Mouse (Mus musculus) small intestine, adult 2 months (tissue): Measurements from ENCODE around the gene Slc5a5. TPM values are rescaled to one million over a fixed set of nuclear protein-coding genes. Genes with fewer than 3 reads are reported as not detected.
A peak's percentile ranks its signal among the peaks of the same experiment; 100 is the strongest.

Experiments used
- H3K27ac ChIP-seq: fragments of 200-500 bp; 2 replicates; pipeline ENCODE4 v1.5.1; 2012; ENCODE audit warnings: low read depth, low read length, control low read depth, inconsistent platforms; ENCODE audit not compliant: insufficient read depth
- H3K27me3 ChIP-seq: fragments of 200-500 bp; 2 replicates; pipeline ENCODE4 v1.6.1; 2012; ENCODE audit warnings: mild to moderate bottlenecking, moderate library complexity, low read length, inconsistent platforms; ENCODE audit not compliant: control insufficient read depth, insufficient read depth
- H3K36me3 ChIP-seq: fragments of 200-500 bp; 2 replicates; pipeline ENCODE4 v1.6.1; 2012; ENCODE audit warnings: mild to moderate bottlenecking, low read length, control low read depth, inconsistent platforms; ENCODE audit not compliant: control insufficient read depth, insufficient read depth
- H3K4me1 ChIP-seq: fragments of 200-500 bp; 2 replicates; pipeline ENCODE4 v1.6.1; 2012; ENCODE audit warnings: low read length, inconsistent platforms, mixed read lengths; ENCODE audit not compliant: control insufficient read depth, insufficient read depth, insufficient read length
- H3K4me3 ChIP-seq: fragments of 200-500 bp; 2 replicates; pipeline ENCODE4 v1.5.1; 2012; ENCODE audit warnings: low read depth, mild to moderate bottlenecking, control low read depth, inconsistent platforms, low read length, moderate library complexity
- CTCF ChIP-seq: fragments of 200-500 bp; IDR thresholded peaks from 2 replicates; pipeline ENCODE4 v1.5.1; 2012; ENCODE audit warnings: low read depth, mild to moderate bottlenecking, control low read depth, inconsistent platforms, low read length, moderate library complexity, mixed read lengths; ENCODE audit not compliant: insufficient replicate concordance, insufficient read length; ENCODE audit errors: extremely low read depth
- POLR2A ChIP-seq: fragments of 200-500 bp; IDR thresholded peaks from 2 replicates; pipeline ENCODE4 v1.6.1; 2012; ENCODE audit warnings: low read depth, mild to moderate bottlenecking, control low read depth, inconsistent platforms, low read length, moderate library complexity
- WGBS: fragments of 180-500 bp; shearing (Covaris S2); methylation state at CpG from one replicate; pipeline ENCODE4 v1.1.7; 2018; 5-methylcytosine and 5-hydroxymethylcytosine counted together
- polyA plus RNA-seq: library from polyadenylated mRNA; depleted of rRNA; stranded (reverse); fragments of >200 nt; gene quantifications from 2 replicates; pipeline ENCODE4 v1.2.3, GENCODE M21; 2012

The Slc5a5 gene
- polyA plus RNA-seq, 1 experiment, result 0.41 TPM

DNA sequence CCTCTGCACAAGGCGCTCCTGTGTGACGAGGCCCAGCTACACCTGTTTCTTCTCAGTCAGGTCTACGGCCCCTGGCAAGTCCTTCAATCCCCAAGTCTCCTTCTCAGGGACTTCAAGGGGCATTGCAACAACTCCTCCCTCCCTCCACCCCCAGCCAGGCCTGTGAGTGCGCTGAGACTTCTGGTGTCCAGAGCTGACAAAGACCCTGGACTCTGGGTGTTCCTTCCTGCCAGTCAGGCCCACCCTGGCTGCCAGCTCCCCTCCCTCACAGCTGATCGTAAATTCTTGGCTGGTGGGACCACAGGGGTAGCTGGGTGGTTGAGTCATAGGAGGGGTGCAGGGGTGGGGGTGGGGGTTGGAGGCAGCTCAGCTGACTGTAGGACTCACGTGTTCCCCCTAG, 40.7 kb downstream of the Slc5a5 start:
- Histone ChIP-seq H3K4me3 (no peak overlapping the region), H3K36me3 (no peaks in the 10 kb centered on the region), H3K27me3 (peaks cover 1% of the 10 kb centered on the region; the same call in 1 of the 2 replicates), H3K4me1 (peaks cover 4% of the 10 kb centered on the region), H3K27ac (no peak overlapping the region)
- TF ChIP-seq CTCF, result no peak
- no peak for TF ChIP-seq POLR2A
- WGBS, result 54% methylated on average over 6 of the region's 6 CpGs

DNA sequence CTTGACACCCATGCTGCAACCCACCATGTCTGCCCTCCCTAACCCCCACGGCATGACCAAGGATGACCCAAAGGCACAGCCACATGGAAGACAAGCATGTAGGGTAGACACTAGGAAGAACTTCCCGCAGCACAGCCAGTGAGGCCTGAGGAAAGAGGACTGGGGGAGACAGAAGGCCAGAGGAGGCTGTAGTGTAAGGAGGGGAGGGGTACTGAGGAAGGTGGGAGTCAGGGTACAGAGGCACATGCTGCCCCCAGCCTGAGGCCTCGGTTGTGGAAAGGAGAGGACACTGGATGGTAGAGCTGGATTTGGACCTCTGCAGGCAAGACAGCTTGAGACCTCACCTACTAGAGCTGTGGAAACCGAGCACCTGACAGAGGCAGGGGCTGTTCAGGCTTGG, 41.6 kb downstream of the Slc5a5 start:
- Histone ChIP-seq H3K4me3 (no peak overlapping the region), H3K27me3 (0 out of 2 replicates have a peak, but pooled peaks cover 5% of the 10 kb centered on the region), H3K4me1 (no peaks in the 10 kb centered on the region), H3K36me3 (no peaks in the 10 kb centered on the region), H3K27ac (no peak overlapping the region)
- no peak for TF ChIP-seq POLR2A
- TF ChIP-seq CTCF, result no peak
- WGBS, result 85% methylated on average over 4 of the region's 4 CpGs

DNA sequence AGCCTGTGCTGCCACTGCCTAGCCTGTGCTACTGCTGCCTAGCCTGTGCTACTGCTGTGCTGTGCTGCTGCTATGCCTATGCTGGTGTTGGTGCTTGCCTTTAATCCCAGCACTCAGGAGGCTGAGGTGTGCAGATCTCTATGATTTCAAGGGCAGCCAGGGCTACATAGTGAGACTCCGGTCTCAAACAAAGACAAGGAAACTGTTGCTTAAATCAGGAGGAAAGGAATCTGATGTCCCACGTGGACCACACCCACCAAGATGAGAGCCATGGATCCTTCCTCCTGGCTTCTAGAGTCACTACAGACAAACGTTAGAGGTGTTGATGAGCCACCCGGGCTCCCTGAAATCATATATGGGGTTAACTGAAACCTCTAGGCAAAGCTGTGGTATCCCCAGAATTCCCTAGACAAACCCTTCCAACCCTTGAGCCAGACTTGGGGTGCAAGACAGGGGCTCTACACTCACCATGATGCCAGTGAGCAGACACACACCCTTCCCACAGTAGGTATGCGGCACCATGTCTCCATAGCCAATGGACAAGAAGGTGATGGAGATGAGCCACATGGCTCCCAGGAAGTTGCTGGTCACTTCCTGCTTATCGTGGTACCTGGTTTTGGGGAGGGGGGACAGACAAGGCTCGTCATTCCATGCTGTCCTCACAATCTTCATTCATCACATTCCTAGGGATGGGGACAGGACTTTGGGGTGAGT, 42.3 kb downstream of the Slc5a5 start:
- H3K27ac ChIP-seq, result no peak overlapping the region
- H3K36me3 ChIP-seq, result no peaks in the 10 kb centered on the region
- H3K27me3 ChIP-seq, result 0 out of 2 replicates have a peak, but pooled peaks cover 5% of the 10 kb centered on the region
- H3K4me3 ChIP-seq, result no peak overlapping the region
- no peak for TF ChIP-seq POLR2A
- no peak for TF ChIP-seq CTCF
- H3K4me1 ChIP-seq, result no peaks in the 10 kb centered on the region
- WGBS, result 63% methylated on average over 7 of the region's 7 CpGs

DNA sequence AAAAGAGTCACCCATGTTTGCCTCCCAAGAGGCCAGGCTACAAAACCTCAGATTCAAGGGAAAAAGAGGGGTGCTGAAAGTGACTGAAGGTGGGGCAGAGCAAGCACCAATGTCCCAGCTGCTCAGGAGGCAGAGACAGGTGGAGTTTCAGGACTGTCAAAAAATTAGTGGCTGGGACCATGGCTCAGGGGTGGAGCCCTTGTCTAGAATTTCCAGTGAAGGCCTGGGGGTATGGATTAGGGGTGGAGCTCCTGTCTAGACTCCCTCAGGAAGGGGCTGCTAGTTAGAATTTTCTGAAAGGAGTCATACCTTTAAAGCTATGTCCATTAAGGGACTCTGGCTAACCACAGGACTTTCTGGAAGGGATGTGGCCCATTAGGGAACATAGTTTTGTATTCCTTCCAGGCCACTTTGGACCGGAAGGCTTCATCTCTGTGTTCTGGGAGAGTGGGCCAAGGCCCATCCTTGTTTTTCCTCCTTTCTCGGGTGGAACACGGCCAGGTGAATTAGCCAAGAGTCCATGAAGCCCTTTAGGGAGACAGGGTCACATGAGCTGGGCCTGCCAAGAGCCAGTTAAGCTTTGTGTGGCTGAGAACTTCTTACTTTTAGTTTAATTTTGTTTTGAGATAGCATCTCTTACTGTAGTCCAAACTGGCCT, 43.1 kb downstream of the Slc5a5 start:
- H3K4me1 ChIP-seq, result no peaks in the 10 kb centered on the region
- TF ChIP-seq POLR2A (no peak), CTCF (no peak)
- 54% methylated on average over 3 of the region's 3 CpGs for WGBS
- 0 out of 2 replicates have a peak, but pooled peaks cover 5% of the 10 kb centered on the region for H3K27me3 ChIP-seq
- H3K4me3 ChIP-seq, result no peak overlapping the region
- H3K36me3 ChIP-seq, result no peaks in the 10 kb centered on the region
- H3K27ac ChIP-seq, result no peak overlapping the region

DNA sequence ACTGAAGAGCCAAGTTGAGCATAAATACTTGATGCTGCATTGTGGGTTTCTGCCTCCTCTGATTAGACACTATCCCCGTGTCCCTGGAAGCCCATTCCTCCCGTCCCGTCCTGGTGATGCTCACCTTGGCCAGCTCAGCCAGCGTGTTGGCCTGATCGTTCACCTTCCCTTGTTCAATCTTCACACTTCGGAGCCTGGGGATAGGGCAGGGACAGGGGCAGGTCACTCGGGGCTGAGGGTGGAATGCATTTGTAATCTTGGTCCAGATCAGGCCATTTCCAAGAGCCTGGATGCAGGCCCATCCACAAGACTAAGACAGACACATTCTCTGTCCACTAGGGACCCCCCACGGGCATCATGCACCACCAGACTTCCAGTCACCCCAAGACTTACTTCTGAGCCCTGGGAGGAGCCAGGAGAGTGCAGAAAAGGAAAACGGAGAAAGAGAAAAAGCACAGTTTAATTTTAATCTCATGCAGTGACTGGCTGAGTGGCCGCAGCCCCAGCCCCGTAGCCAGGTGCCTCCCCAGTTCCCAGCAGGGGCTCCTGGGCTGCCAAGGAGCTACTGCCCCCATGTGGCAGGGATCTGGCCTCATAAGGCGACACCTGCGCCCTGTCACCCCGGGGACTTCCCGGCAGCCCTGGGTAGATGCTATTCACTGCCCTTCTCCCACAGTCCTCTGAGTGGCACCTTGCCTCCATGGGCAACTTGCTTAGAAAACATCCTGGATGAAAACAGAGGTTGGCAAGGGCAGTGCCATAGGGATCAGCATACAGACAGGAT, 46.0 kb downstream of the Slc5a5 start:
- WGBS, result 46% methylated on average over 15 of the region's 15 CpGs
- Histone ChIP-seq H3K4me1 (no peaks in the 10 kb centered on the region), H3K27me3 (0 out of 2 replicates have a peak, but pooled peaks cover 5% of the 10 kb centered on the region), H3K4me3 (no peak overlapping the region), H3K27ac (no peak overlapping the region), H3K36me3 (no peaks in the 10 kb centered on the region)
- TF ChIP-seq POLR2A, result no peak
- peak; percentile 26; the same call in 1 of the 2 replicates for TF ChIP-seq CTCF

DNA sequence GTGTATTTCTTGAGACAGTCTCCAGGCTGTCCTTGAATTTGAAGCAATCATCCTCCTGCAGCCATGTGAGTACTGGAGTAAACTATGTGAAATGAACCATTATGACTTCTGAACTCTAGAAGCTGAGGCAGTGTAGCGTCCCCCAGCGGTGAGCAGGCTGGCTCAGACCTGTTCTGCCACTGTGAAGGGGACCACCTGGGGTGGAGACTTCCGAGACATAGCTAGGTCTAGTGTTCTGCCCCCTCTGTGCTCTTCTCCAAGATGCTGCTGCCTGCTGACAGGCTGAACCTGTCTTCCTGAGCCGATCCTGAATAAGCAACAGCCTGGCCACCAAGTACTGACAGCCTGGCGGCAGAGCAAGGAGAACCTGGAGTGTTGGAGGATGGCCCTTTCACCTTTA, 47.4 kb downstream of the Slc5a5 start:
- TF ChIP-seq CTCF, result no peak
- TF ChIP-seq POLR2A, result no peak
- Histone ChIP-seq H3K4me3 (no peak overlapping the region), H3K27ac (no peak overlapping the region), H3K36me3 (no peaks in the 10 kb centered on the region), H3K4me1 (peaks cover 5% of the 10 kb centered on the region; the same call in 1 of the 2 replicates), H3K27me3 (0 out of 2 replicates have a peak, but pooled peaks cover 5% of the 10 kb centered on the region)
- WGBS, result 61% methylated on average over 5 of the region's 5 CpGs

DNA sequence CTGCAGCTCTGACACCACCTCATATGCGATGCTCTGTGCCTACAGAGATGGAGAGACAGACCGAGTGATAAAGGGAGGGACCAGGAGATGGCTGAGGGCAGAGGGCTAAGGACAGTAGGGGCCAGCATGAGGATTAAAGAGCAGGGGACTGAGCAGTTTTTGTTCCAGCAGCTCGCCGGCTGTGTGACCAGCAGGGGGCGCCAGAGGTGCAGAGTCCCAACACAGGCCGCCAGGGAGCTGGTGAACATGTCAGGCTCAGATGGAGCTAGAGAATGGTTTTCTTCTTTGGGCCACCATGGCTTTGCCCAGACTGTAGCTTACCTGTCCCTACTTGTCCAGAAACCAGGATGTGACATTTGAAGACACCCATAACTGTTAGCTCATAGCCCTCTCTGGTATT, 48.0 kb downstream of the Slc5a5 start:
- WGBS, result 6% methylated on average over 6 of the region's 6 CpGs
- Histone ChIP-seq H3K27me3 (0 out of 2 replicates have a peak, but pooled peaks cover 5% of the 10 kb centered on the region), H3K36me3 (no peaks in the 10 kb centered on the region), H3K4me3 (no peak overlapping the region), H3K27ac (no peak overlapping the region), H3K4me1 (peaks cover 7% of the 10 kb centered on the region; the same call in 1 of the 2 replicates)
- TF ChIP-seq CTCF (peak; percentile 98), POLR2A (no peak)
